Mouse (Mus musculus) neural tube, embryonic 11.5 days (tissue): ENCODE measurements around the gene Map3k1. TPM values are rescaled to one million over a fixed set of nuclear protein-coding genes. Genes with fewer than 3 reads are reported as not detected.

Source experiments
- ATAC-seq: fragments of 200-750 bp; cut with Nextera tagmentation; 2 replicates; pipeline ENCODE4 v1.8.0; 2017; ENCODE audit warnings: moderate number of reproducible peaks, mild to moderate bottlenecking, moderate TSS enrichment, moderate library complexity; ENCODE audit not compliant: insufficient read depth, low FRiP score, low TSS enrichment
- DNase-seq: peaks from one replicate; pipeline ENCODE4 v3.0.0-alpha.2; 2015; ENCODE audit warnings: low spot score
- H3K27ac ChIP-seq: fragments of 300-500 bp; sonication (generic); 2 replicates; pipeline ENCODE4 v1.5.1; 2014; ENCODE audit warnings: low read depth, mild to moderate bottlenecking, low read length
- H3K27me3 ChIP-seq: fragments of 300-500 bp; sonication (generic); 2 replicates; pipeline ENCODE4 v1.6.1; 2014; ENCODE audit warnings: mild to moderate bottlenecking, low read length, mixed read lengths; ENCODE audit not compliant: control insufficient read depth, insufficient read depth
- H3K36me3 ChIP-seq: fragments of 300-500 bp; sonication (generic); 2 replicates; pipeline ENCODE4 v1.6.1; 2014; ENCODE audit warnings: mild to moderate bottlenecking, low read length, moderate library complexity, mixed read lengths; ENCODE audit not compliant: control insufficient read depth, insufficient read depth
- H3K4me1 ChIP-seq: fragments of 300-500 bp; sonication (generic); 2 replicates; pipeline ENCODE4 v1.6.1; 2014; ENCODE audit warnings: low read length, mixed read lengths; ENCODE audit not compliant: control insufficient read depth, insufficient read depth
- H3K4me2 ChIP-seq: fragments of 300-500 bp; sonication (generic); 2 replicates; pipeline ENCODE4 v1.6.1; 2014; ENCODE audit warnings: low read depth, mild to moderate bottlenecking, moderate library complexity
- H3K4me3 ChIP-seq: fragments of 300-500 bp; sonication (generic); 2 replicates; pipeline ENCODE4 v1.5.1; 2014; ENCODE audit warnings: low read depth, low read length
- H3K9ac ChIP-seq: fragments of 300-500 bp; sonication (generic); 2 replicates; pipeline ENCODE4 v1.6.1; 2014; ENCODE audit warnings: mild to moderate bottlenecking, low read length
- H3K9me3 ChIP-seq: fragments of 300-500 bp; sonication (generic); 2 replicates; pipeline ENCODE4 v1.6.1; 2016; ENCODE audit warnings: low read length; ENCODE audit not compliant: control insufficient read depth
- WGBS: fragments of 180-500 bp; shearing (Covaris S2); extraction: QIAGEN DNeasy Blood & Tissue Kit; methylation state at CpG from one replicate; pipeline ENCODE4 v1.1.7; 2014; 5-methylcytosine and 5-hydroxymethylcytosine counted together
- polyA plus RNA-seq: library from polyadenylated mRNA; unstranded; fragments of >200 nt; fragmentation: Nextera tagmentation; extraction: Ambion mirVana; gene quantifications from 2 replicates; pipeline ENCODE4 v1.2.1, GENCODE M21; 2014

Gene Map3k1
- 13.9 TPM in 2 replicates for polyA plus RNA-seq

- peak within 1 kb of the TSS; percentile 96 for H3K27ac ChIP-seq
- 0% methylated on average over 22 of the region's 136 CpGs for WGBS
- H3K9ac ChIP-seq = peak within 1 kb of the TSS; percentile 92
- no peaks in the 10 kb centered on the region for H3K36me3 ChIP-seq
- no peaks in the 10 kb centered on the region for H3K27me3 ChIP-seq
- H3K4me3 ChIP-seq = peak within 1 kb of the TSS; percentile 94
- peak within 1 kb of the TSS; percentile 95 for H3K4me2 ChIP-seq
- ATAC-seq (peak; percentile 77), DNase-seq (peak; percentile 76)
- H3K4me1 ChIP-seq = no peaks in the 10 kb centered on the region; the same call in 1 of the 2 replicates
- H3K9me3 ChIP-seq = no peaks in the 10 kb centered on the region
These were observed at the start of gene Map3k1 for GRCm38 (mm10) chr13:111808637-111809465. Map3k1 (minus strand) TSS chr13:111808993.

DNA sequence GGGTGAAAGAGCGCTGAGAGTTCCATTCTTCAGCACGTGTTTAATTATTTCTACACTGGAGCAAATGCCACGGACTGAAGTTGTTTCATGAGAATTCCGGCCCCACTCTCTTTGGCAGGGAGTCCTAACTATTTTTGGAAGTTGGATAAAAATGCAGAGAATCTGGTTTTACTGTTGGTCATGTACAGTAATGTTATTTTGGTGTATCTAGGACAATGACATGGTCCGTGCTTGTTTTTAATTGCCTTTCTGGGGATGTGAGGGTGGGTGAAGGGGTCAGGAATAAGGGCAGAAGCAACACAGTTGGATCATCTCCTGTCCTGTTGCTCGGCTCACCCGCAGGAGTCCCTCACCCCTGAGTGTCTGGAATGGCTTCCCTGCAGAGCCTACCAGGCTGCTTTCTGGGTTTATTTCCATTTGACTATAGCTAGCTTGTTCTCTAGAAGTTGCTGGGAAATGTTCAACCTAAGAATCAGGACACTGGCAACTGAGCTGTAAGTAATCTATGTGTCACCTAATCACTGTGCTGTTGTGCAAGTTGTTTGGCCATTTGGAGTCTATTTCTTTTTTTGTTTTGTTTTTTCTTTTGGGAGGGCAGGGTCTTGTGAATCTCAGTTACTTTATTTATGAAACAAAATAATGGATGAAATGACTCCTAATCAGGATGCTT is 48.1 kb upstream of the Map3k1 start:
- DNase-seq (no peak), ATAC-seq (no peak)
- Histone ChIP-seq H3K4me1 (no peaks in the 10 kb centered on the region), H3K27ac (no peak overlapping the region), H3K4me3 (no peak overlapping the region), H3K9me3 (no peaks in the 10 kb centered on the region), H3K4me2 (no peak overlapping the region), H3K27me3 (no peaks in the 10 kb centered on the region), H3K9ac (no peak overlapping the region), H3K36me3 (no peaks in the 10 kb centered on the region)
- 77% methylated on average over 7 of the region's 7 CpGs for WGBS

- Histone ChIP-seq H3K4me1 (no peaks in the 10 kb centered on the region), H3K27ac (no peak overlapping the region), H3K9ac (no peak overlapping the region), H3K36me3 (no peaks in the 10 kb centered on the region), H3K27me3 (no peaks in the 10 kb centered on the region), H3K4me3 (no peak overlapping the region), H3K4me2 (no peak overlapping the region), H3K9me3 (no peaks in the 10 kb centered on the region)
- DNase-seq (no peak), ATAC-seq (no peak)
- 94% methylated on average over 7 of the region's 7 CpGs for WGBS
These were observed 47.4 kb upstream of the Map3k1 start for GRCm38 (mm10) chr13:111856232-111856631.

DNA sequence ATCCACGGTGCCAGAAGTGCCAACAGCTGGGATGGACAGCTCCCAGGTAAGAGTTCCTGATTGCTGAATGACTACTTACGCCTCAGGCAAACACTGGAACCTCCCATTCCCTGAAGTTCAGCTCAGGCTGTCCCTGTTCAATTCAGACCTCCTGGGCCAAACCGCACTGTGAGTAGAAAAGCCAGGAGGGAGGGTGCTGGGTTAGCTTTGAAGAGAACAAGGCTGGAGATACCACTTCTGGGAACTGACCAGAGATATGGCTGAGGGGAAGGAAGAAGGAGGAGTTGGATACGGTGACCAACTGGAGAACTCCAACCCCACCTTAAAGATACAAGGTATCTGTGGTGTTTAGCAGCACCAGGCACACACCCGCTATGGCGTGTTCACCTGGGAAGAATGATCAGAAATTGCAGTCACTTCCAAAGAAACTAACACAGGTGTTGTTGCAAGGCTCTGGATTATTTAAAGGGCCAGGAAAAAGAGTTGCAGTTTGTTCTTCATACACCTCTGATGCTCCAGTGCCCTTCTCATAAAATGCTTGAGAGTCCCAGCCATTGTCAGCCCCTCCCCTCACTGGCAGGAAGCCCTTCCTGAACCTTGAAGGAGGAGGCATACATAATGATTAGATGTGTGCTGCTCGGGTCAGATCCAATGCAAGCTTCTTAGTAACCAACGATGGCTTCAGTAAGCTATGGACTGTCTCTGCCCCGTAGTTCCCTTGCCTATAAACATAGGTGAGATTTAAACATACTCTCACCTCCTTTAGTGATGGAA is 43.8 kb upstream of the Map3k1 start:
- Histone ChIP-seq H3K36me3 (no peaks in the 10 kb centered on the region), H3K9me3 (no peaks in the 10 kb centered on the region), H3K4me3 (no peak overlapping the region), H3K9ac (no peak overlapping the region), H3K27me3 (no peaks in the 10 kb centered on the region), H3K27ac (no peak overlapping the region), H3K4me2 (no peak overlapping the region), H3K4me1 (no peaks in the 10 kb centered on the region)
- DNase-seq = no peak
- ATAC-seq = no peak
- 90% methylated on average over 9 of the region's 9 CpGs for WGBS

GRCm38 (mm10) chr13:111850046-111850837 is 41.4 kb upstream of the Map3k1 start:
- Histone ChIP-seq H3K9ac (no peak overlapping the region), H3K4me2 (no peak overlapping the region), H3K4me1 (no peaks in the 10 kb centered on the region), H3K27me3 (no peaks in the 10 kb centered on the region), H3K4me3 (no peak overlapping the region), H3K9me3 (no peaks in the 10 kb centered on the region), H3K36me3 (no peaks in the 10 kb centered on the region), H3K27ac (no peak overlapping the region)
- 93% methylated on average over 12 of the region's 12 CpGs for WGBS
- ATAC-seq = no peak
- DNase-seq = no peak

DNA sequence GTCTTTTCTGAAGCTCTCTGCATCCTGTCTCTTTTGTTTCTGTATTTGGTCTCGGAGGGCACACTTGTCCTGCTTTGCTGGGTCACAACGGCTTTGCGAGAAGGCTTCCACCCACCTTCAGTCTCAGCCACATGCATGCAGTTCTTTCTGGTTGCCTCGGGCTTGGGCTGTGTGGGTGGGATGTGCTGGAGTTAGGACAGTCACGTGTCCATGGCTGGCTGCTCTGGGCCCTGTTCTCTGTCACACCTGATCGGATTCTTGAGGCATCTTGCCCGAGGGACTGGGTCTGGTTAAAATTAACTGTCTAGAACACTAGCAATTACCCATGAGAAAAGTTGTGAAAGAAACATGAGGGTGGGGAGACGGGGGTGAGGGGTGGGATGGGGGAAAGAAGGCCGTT is 36.7 kb upstream of the Map3k1 start:
- H3K4me1 ChIP-seq = no peaks in the 10 kb centered on the region
- WGBS = 37% methylated on average over 9 of the region's 9 CpGs
- no peak overlapping the region for H3K4me3 ChIP-seq
- H3K27ac ChIP-seq = no peak overlapping the region
- no peaks in the 10 kb centered on the region for H3K36me3 ChIP-seq
- H3K4me2 ChIP-seq = no peak overlapping the region
- no peaks in the 10 kb centered on the region for H3K9me3 ChIP-seq
- DNase-seq (no peak), ATAC-seq (no peak; the same call in 1 of the 2 replicates)
- H3K9ac ChIP-seq = no peak overlapping the region
- no peaks in the 10 kb centered on the region for H3K27me3 ChIP-seq

DNA sequence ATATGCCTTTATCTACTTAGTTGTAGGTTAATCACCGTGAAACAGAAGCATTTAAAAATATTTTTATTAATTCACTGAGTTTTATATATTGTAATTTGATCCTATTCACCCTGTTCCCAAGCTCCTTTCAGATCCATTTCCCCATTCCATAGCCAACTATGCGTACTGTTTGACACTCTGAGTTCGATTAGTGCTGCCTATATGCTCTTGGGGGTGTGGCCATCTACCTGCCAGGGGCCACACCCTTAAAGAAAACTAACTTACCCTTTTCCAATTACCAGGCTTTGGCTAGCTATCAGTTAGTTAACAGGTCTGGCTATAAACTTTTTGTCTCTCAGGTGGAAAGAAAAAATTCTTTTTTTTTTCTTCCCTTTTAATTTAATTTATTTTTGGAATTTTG is 35.5 kb upstream of the Map3k1 start:
- H3K4me1 ChIP-seq = no peaks in the 10 kb centered on the region
- H3K36me3 ChIP-seq = no peaks in the 10 kb centered on the region
- no peak overlapping the region for H3K4me3 ChIP-seq
- no peaks in the 10 kb centered on the region for H3K27me3 ChIP-seq
- H3K9me3 ChIP-seq = no peaks in the 10 kb centered on the region
- WGBS = 99% methylated on average over 3 of the region's 3 CpGs
- ATAC-seq (no peak), DNase-seq (no peak)
- H3K9ac ChIP-seq = no peak overlapping the region
- no peak overlapping the region for H3K4me2 ChIP-seq
- H3K27ac ChIP-seq = no peak overlapping the region

DNA sequence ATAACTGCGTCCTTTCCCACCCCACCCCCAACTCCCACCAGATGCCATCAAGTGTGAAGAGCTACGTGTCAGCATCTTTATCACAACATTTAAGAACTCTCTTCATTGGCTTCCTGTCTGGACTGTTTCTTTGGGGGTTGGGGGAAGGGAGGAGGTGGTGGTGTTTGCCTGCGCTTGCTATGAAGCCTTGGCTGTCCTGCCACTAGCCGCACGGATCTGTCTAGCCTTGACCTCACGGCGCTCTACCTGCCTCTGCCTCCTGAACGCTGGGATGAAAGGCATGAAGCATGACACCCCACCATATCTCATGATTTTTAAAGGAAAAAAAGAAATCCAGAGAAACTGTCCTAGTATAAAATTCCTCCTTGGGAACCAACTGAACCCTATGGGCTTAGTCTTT is 27.0 kb upstream of the Map3k1 start:
- Histone ChIP-seq H3K9me3 (no peaks in the 10 kb centered on the region), H3K4me1 (no peaks in the 10 kb centered on the region), H3K27me3 (no peaks in the 10 kb centered on the region), H3K9ac (no peak overlapping the region), H3K4me2 (no peak overlapping the region), H3K36me3 (no peaks in the 10 kb centered on the region), H3K4me3 (no peak overlapping the region), H3K27ac (no peak overlapping the region)
- DNase-seq = no peak
- ATAC-seq = no peak
- 75% methylated on average over 8 of the region's 8 CpGs for WGBS
